Mouse (Mus musculus) embryo, embryonic 10 days (tissue): ENCODE measurements around the gene Adamts9.

Source experiments
- DNase-seq: peaks from one replicate; pipeline ENCODE4 v3.0.0-alpha.2; 2015; ENCODE audit warnings: low spot score

Gene Adamts9

DNA sequence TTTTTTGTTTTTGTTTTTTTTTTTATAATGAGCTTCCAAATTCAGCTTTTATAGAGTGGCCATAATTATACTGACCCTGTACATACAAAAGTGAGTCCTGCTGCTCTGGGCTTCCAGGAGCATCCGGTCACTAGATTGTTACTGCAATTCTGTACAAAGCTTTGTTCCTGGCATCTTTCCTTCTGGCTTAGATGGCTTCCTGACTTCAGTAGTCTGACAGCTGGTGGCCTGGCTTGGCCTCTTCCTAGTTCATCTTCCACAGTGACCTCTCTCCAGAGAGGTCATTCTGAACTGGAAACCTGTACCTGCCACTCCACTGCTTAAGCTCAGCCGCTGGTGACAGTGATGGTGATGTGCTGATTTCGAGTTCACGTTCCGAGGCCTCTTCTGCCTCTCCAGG, 217.2 kb downstream of the Adamts9 start:
- peak; percentile 20 for DNase-seq

GRCm38 (mm10) chr6:92724394-92724793, 218.9 kb downstream of the Adamts9 start:
- no peak for DNase-seq
